Mouse (Mus musculus): Measurements from ENCODE around the gene Pdlim7.
A peak's percentile ranks its signal among the peaks of the same experiment; 100 is the strongest.

Gene Pdlim7

GRCm38 (mm10) chr13:55522730-55523129, 9.3 kb upstream of the Pdlim7 start:
- DNase-seq (ENCODE audit: low read depth, low spot score), result no peak

GRCm38 (mm10) chr13:55519606-55520005, 6.1 kb upstream of the Pdlim7 start:
- DNase-seq (ENCODE audit: low read depth, low spot score), result no peak

- peak; percentile 63 for DNase-seq (ENCODE audit: low read depth, low spot score)
These were observed 3.5 kb upstream of the Pdlim7 start for GRCm38 (mm10) chr13:55516955-55517354.

GRCm38 (mm10) chr13:55513828-55514227, 352 bp upstream of the Pdlim7 start:
- DNase-seq (ENCODE audit: low read depth, low spot score), result no peak

- DNase-seq (ENCODE audit: low read depth, low spot score), result no peak
These were observed 971 bp downstream of the Pdlim7 start for GRCm38 (mm10) chr13:55512379-55513031.

- no peak for DNase-seq (ENCODE audit: low read depth, low spot score)
These were observed 2.0 kb downstream of the Pdlim7 start for GRCm38 (mm10) chr13:55511492-55511861.

GRCm38 (mm10) chr13:55510668-55511491, 2.6 kb downstream of the Pdlim7 start:
- DNase-seq (ENCODE audit: low read depth, low spot score), result no peak

- DNase-seq (ENCODE audit: low read depth, low spot score), result no peak
These were observed 3.2 kb downstream of the Pdlim7 start for GRCm38 (mm10) chr13:55510332-55510667.

- DNase-seq (ENCODE audit: low read depth, low spot score), result no peak
These were observed 4.9 kb downstream of the Pdlim7 start for GRCm38 (mm10) chr13:55508531-55508930.

- no peak for DNase-seq (ENCODE audit: low read depth, low spot score)
These were observed 5.6 kb downstream of the Pdlim7 start for GRCm38 (mm10) chr13:55507877-55508276.

GRCm38 (mm10) chr13:55506697-55507096, 6.8 kb downstream of the Pdlim7 start:
- no peak for DNase-seq (ENCODE audit: low read depth, low spot score)

GRCm38 (mm10) chr13:55505810-55506209, 7.7 kb downstream of the Pdlim7 start:
- DNase-seq (ENCODE audit: low read depth, low spot score), result no peak

- DNase-seq (ENCODE audit: low read depth, low spot score), result no peak
These were observed 9.1 kb downstream of the Pdlim7 start for GRCm38 (mm10) chr13:55504390-55504789.

- DNase-seq (ENCODE audit: low read depth, low spot score), result no peak
These were observed 11.1 kb downstream of the Pdlim7 start for GRCm38 (mm10) chr13:55502405-55502804.

- DNase-seq (ENCODE audit: low read depth, low spot score), result no peak
These were observed 12.9 kb downstream of the Pdlim7 start for GRCm38 (mm10) chr13:55500575-55500974.

- DNase-seq (ENCODE audit: low read depth, low spot score), result no peak
These were observed 14.6 kb downstream of the Pdlim7 start for GRCm38 (mm10) chr13:55498906-55499305.

- no peak for DNase-seq (ENCODE audit: low read depth, low spot score)
These were observed 16.8 kb downstream of the Pdlim7 start for GRCm38 (mm10) chr13:55496661-55497060.

GRCm38 (mm10) chr13:55495702-55496101, 17.8 kb downstream of the Pdlim7 start:
- DNase-seq (ENCODE audit: low read depth, low spot score), result no peak

- no peak for DNase-seq (ENCODE audit: low read depth, low spot score)
These were observed 18.4 kb downstream of the Pdlim7 start for GRCm38 (mm10) chr13:55494883-55495621.

GRCm38 (mm10) chr13:55494257-55494656, 19.2 kb downstream of the Pdlim7 start:
- no peak for DNase-seq (ENCODE audit: low read depth, low spot score)

GRCm38 (mm10) chr13:55487578-55488498, 25.6 kb downstream of the Pdlim7 start, which contains the start of gene Dbn1:
TSS of gene Dbn1 (minus strand) at chr13:55488111.
- no peak for DNase-seq (ENCODE audit: low read depth, low spot score)

Measured in brain, embryonic 18.5 days (tissue).